Mouse (Mus musculus) thymus, postnatal 14 days (tissue): ENCODE measurements around the gene Sh3d19.

Experiments
- DNase-seq: peaks from one replicate; pipeline ENCODE4 v3.0.0; 2021

Sh3d19 gene

DNA sequence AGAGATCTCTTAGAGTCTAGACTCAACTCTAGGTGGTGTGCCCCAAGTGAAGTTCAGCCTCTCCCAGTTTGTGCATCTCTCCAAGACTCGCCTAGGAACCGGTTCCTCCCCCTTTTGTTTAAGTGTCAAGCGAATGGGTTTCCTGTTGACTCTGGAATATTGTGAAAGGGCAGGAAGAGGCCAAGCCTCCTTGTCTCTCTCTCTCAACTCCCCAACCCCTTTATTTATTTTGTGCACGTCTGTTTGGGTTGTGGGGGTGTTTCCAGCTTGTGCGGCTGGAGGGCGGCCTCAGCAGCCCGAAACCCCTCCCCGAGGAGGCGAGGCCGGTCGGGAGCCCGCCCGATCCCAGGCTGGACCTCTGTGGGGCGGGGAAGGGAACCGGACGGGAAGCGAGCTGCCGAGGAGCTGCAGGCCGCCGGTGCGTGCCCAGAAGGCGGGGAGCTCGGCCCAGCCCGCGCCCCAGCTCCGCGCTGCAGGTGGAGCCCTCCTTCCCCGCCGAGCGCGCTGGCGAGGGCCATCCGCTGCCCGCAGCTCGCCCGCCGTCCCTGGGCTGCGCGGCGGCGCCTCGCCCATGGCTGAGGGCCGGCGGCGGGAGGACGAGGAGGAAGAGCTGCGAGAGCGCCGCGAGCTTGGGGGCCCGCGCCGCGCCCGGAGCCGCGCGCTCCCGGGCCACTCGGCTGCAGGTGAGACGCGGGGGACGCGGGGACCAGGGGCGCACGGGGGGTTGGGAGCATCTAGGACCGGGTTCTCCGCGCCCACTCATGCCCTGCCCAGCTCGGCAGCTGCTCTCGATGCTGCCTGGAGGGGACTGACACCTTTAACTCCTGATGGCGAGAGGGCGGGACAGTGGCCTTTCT is at the start of gene Sh3d19:
TSS of gene Sh3d19 (plus strand) at position 368 of the 857 bp plus-strand sequence.
- DNase-seq, result no peak

DNA sequence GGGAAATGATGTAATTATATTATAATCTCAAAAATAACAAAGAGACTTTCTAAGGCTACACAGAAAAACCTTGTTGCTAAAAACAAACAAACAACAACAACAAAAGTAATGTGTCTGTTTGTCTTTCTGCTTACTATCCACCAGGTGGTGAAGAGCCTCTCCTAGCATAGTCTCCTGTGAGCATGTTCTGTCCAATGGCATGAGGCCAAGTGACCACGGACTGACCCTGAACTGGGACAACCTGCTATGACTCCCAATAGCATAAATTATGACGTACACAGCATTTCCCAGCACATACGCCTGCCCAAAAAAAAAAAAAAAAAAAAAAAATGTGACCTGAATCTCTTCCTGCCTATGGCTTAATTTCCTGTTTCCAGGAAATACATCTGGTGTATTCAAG is 48.6 kb upstream of the Sh3d19 start:
- no peak for DNase-seq

GRCm38 (mm10) chr3:85923343-85923742 is 47.6 kb upstream of the Sh3d19 start:
- DNase-seq, result no peak

GRCm38 (mm10) chr3:85923954-85924945 is 46.7 kb upstream of the Sh3d19 start:
- DNase-seq, result peak; percentile 58

DNA sequence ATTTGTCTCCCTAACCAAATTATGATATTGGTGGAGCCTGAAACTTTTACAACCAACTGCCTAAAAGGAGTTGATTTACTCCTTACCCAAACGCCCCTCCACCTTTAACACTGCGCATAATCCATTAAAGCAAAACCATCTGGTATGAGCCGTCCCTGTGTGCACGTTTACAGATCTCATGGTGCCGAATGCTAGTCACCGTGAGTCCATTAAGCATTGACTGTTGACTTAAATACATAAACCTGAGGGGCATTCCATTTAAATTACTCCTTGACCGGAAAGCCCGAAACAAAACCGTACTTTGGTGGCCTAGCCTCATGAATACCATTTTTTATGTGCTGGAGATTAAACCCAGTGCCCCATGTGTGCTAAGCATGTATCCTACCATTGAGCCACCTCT is 43.6 kb upstream of the Sh3d19 start:
- DNase-seq, result no peak

DNA sequence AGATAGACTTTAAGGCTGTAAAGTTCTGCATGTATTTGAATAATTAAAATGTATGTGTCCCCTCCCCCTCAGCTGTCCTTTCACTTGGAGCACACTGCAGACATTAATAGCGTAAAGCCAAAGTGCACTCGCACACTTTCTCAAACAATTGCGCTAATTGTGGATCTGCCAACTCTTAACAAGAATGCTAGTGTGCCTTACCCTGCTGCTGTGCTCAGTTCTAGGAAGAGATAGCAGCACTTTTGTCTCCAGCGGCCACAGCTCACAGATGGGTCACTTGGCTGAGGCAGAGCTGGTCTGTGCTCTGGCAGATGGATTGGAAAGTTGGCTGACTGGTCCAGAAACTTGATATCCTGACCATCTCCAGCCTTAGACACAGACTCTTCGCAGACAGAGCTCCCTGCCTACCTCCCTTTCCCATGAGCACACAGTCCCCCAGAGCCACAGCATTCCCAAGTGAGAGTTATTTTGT is 42.7 kb upstream of the Sh3d19 start:
- DNase-seq, result no peak

- DNase-seq, result no peak
Observed at GRCm38 (mm10) chr3:85929711-85930110, 41.2 kb upstream of the Sh3d19 start.

GRCm38 (mm10) chr3:85930671-85931255 is 40.1 kb upstream of the Sh3d19 start:
- no peak for DNase-seq

DNA sequence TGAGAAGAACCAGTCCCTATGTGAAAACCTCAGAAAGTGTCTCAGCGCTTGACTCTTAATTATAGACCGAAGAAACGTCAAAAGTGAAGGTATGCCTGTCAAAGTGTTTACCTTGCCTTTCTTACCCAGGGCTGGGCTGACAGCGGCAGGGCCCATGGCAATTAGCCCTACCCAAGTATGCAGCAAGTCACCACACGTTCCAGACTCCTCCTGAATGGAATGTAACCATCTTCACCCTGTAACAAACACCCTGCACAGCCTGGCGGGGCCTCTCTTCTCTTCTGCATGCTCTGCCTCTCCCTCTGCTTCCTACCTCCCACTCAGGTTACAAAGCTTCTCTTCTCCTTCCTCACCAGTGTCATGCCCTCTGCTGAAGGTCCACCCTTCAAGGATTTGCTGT is 39.0 kb upstream of the Sh3d19 start:
- no peak for DNase-seq

DNA sequence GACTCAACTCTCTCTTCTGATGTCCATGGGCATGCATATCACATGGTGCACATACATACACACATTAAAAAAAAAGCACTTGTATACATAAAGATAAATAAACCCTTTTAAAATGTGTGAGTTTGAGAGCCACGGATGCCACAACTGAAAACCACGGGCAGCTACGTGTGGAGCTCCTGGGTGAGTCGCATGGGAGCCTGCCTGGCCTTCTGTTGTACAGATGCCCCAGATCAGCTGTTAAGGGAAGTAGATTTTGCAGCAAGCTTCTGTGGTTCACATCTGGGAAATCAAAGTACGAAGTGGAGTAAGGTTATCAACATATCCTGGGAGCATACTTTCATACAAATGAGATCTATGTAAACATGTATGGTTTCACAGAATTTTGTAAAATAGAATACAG is 37.3 kb upstream of the Sh3d19 start:
- no peak for DNase-seq

- DNase-seq, result no peak
Observed at GRCm38 (mm10) chr3:85950914-85951313, 20.0 kb upstream of the Sh3d19 start.

- DNase-seq, result no peak
Observed at GRCm38 (mm10) chr3:85952696-85953283, 18.1 kb upstream of the Sh3d19 start.

DNA sequence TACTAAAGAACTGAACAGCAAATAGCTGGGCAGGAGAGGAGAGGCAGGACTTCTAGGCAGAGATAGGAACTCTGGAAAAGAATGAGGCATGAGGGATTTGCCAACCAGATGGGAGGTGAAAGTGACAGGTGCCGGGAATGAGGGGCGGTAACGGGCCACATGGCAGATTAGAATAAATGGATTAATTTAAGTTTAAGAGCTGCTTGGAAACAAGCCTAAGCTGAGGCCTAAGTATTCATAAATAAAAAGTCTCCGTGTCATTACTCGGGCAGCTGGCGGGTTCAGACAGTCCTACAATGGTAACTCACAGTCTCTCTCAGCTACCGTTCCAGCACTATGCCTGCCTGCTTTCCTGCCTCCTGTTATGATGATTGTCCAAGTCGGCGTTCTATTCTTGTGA is 15.6 kb upstream of the Sh3d19 start:
- DNase-seq, result no peak

- DNase-seq, result no peak
Observed at GRCm38 (mm10) chr3:85955704-85956103, 15.2 kb upstream of the Sh3d19 start.

DNA sequence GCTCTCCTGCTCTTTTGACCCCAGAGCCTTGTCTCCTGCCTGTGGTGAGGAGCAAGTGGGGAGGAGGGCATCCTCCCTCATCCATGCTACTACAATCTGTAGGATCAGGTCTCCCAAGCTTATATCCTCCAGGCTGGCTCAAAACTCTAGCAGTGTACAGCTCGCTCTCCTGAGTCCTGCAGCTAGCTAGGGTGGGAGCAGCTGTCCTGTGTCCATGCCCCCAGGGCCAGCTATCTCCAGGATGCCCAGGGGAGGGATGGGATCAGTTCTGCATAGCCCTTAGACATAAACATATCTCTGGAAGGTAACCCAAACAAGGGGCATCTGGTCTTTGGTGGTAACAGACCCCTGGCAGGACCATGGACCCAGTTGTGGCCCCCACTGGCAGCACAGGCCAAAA is 11.2 kb upstream of the Sh3d19 start:
- DNase-seq, result no peak

DNA sequence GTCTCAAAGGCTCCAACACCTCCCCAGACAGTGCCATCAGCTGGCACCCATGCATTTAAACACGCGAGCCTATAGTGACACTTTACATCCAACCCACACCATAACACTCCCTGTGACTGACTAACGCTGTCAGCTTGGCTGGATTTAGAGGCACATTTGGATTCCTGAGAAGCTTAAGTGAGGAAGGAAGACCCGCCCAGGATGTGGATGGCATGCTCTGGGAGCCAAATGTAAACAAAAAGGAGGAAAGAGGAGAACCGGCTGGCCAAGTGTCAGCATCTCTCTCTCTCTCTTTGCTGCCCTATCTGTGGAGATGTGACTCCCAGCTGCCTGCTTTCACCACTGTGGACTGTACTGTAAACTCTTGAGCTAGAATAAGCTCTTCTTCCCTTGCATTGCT is 9.8 kb upstream of the Sh3d19 start:
- DNase-seq, result no peak

GRCm38 (mm10) chr3:85965479-85965878 is 5.4 kb upstream of the Sh3d19 start:
- DNase-seq, result no peak

GRCm38 (mm10) chr3:85969040-85969439 is 1.9 kb upstream of the Sh3d19 start:
- DNase-seq, result no peak

- DNase-seq, result no peak
Observed at GRCm38 (mm10) chr3:85971599-85971975, 678 bp downstream of the Sh3d19 start.

GRCm38 (mm10) chr3:85973376-85974140 is 2.6 kb downstream of the Sh3d19 start:
- DNase-seq, result no peak

DNA sequence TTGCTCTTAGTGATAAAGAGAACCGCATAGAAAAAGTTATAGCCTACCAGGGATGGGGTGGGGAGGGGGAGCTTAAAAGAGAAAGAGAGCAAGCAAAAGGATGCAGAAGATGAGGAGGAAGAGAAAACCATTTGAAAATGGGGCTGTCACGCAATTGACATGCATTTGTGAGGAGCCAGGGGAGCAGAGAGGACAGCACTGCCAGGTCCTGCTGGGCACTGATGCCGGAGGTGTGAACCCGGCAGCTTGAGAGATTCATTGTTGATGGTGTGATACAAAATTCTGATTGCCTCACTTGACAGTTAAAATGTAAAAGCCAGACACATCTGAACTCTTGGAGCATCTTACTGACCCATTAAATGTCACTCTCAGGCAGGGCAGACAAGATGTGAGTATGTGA is 3.5 kb downstream of the Sh3d19 start:
- no peak for DNase-seq

GRCm38 (mm10) chr3:85980036-85980435 is 9.1 kb downstream of the Sh3d19 start:
- no peak for DNase-seq
